Mouse (Mus musculus): ENCODE data around the gene Rnf169.
"Not testable (repeated sequence)": the region's sequence is repeated elsewhere in the genome, so short reads cannot be mapped to it uniquely, and the experiment has no call there.

Gene Rnf169

DNA sequence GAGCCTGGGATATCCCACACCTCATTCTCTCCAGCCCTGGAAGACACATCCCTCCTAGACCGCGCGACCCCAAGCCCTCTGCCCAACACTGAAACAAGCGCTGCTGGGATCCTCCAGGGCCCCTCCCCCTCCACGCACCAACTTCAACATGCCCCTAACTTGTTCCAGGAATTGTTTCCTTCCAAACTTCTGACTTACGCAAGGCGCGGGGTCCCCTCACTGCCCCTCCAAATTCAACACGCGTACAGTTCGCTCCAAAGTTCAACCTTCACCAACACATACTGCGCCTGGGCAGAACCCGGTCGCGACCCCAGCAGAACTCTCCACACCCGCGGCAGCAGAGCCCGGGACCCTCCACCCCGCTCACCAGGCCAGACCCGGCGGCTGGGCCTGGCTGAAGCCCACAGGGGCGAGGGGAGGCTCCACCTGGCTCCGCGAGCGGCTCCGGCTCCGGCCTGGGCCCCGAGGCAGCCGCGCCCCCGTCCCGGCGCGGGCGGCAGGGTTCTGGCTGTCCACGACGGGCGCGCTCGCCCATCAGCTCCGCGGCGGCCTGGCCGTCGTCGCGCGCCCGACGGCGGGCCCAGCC lies 609 bp downstream of the Rnf169 start:
- peak; percentile 64 for DNase-seq (ENCODE audit: low read depth, low spot score)

DNA sequence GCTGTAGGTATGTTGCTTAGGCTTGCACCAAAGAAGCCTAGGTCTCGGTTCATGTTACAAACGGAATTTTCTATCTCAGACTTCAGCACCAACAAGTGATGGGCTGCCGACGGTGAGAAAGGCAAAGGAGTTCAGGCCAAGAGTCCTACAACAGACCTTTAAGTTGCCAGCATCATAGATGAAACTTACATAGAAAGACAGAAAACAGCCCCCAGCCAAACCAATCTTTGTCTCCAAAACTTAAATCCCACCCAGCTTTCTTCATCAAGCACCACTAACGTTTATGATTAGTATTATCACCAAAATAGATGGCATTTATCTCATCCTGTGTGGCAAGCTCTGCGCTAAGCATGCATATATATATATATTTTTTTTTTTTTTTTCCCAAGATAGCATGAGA lies 1.2 kb downstream of the Rnf169 start:
- DNase-seq (ENCODE audit: low read depth, low spot score), result no peak

DNA sequence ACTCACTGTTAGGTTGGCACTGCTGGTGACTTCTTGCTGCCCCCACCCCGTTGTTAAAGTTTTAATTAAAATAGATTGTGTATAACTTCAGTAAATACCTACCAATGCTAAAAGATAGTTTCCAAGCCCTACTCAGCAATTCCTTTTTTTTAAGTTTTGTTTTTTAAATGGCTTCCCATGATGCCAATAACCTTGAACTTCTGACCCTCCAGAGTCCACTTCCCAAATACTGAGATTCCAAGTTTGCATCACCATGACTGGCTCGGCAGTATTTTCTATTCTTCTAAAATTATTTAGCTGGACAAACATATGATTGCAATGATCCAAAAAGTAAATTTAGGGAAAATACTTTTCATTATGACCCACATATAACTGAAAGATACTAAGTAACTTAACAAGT lies 2.2 kb downstream of the Rnf169 start:
- no peak for DNase-seq (ENCODE audit: low read depth, low spot score)

- peak; percentile 53 for DNase-seq (ENCODE audit: low read depth, low spot score)
Measured at GRCm38 (mm10) chr7:99975819-99976575, 4.3 kb downstream of the Rnf169 start.

GRCm38 (mm10) chr7:99974208-99974970 lies 5.9 kb downstream of the Rnf169 start:
- DNase-seq (ENCODE audit: low read depth, low spot score), result no peak

DNA sequence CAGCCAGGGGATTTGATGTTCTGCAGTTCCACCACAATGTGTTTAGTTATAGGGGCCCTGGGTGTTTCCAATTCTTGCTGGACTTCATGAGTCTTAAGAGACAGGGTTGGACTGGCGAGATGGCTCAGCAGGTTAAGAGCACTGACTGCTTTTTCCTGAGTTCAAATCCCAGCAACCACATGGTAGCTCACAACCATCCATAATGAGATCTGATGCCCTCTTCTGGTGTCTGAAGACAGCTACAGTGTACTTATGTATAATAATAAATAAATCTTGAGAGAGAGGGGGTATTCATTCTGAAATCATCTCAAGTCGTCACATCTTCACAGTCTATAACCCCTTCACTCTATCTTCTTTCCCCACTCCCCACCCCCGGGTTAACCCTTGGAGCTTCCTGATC lies 7.3 kb downstream of the Rnf169 start:
- not testable (repeated sequence) for DNase-seq (ENCODE audit: low read depth, low spot score)

- no peak for DNase-seq (ENCODE audit: low read depth, low spot score)
Measured at GRCm38 (mm10) chr7:99971926-99972325, 8.3 kb downstream of the Rnf169 start.

DNA sequence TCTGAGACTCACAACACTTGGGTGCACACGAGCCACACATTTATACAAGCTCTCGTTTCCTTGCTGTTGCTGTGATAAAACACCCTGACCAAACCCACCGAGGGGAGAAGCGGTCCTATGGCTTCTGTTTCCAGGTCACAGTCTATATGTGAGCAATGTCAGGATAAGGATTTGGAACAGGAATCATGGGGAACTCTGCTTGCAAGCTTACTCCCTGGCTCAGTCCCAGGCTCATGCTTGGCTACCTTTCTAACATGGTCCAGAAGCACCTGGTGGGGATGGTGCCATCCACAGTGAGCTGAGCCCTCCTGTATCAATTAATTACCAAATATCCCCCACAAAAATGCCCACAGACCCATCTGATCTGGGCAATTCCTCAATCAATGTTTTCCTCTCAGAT lies 11.1 kb downstream of the Rnf169 start:
- no peak for DNase-seq (ENCODE audit: low read depth, low spot score)

DNA sequence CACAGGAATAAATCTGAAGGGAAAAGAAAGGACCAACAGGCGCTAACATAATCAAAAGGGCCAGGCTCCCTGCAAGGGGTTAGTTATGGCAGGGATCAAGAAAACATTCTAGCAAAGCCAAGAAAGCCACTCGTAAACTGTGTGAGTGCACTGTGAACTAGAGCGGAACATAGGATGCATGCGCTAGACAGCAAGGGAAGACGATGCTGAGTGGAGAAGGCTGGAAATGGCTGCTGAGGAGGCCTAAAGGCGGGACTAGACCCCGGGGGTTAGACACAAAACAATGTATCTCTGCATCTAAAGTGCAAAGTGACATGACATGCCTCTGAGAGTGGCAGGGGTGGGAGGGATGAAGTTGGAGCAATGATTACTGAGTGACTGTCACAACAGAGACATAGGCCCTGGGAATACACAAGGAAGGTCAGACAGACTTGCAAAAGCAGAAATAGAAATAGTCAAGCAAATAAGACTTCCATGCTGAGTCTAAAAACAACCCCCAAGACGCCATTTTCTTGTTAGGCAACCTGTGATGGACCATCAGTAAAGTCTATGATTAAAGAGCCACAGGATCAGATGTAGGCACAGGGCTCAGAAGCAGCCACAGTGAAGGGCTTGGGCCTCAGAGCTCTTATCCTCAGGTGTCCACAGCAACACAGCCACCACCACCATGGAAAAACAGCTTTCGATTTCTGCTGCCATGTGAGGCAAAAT lies 14.1 kb downstream of the Rnf169 start:
- no peak for DNase-seq (ENCODE audit: low read depth, low spot score)

GRCm38 (mm10) chr7:99965020-99965841 lies 15.0 kb downstream of the Rnf169 start:
- no peak for DNase-seq (ENCODE audit: low read depth, low spot score)

DNA sequence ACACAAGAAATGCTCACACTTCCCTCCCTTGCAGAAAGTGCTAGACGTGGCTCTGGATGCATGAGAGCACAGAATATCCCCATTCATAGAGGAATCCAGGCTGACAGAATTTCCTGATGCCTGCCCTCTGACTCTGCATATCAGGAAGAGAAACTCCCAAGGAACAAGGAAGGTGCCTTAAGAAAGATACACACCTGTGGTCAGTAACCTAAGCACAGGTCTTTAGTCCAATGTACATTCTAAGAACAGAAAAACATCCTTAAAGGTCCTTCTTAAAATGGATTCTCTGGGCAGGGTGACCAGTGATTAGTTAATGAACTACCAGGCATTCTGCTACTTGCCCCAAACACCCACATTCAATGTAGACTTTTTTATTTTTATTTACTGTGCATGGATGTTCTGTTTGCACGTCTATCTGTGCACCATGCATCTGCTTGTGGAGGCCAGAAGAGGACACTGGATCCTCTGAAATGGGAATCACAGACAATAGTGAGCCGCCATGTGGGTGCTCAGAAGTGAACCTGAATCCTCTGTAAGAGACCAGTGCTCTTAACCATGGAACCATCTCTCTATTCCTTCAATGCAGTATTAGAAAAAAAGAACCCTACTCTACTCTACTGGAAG lies 16.9 kb downstream of the Rnf169 start:
- DNase-seq (ENCODE audit: low read depth, low spot score), result no peak

DNA sequence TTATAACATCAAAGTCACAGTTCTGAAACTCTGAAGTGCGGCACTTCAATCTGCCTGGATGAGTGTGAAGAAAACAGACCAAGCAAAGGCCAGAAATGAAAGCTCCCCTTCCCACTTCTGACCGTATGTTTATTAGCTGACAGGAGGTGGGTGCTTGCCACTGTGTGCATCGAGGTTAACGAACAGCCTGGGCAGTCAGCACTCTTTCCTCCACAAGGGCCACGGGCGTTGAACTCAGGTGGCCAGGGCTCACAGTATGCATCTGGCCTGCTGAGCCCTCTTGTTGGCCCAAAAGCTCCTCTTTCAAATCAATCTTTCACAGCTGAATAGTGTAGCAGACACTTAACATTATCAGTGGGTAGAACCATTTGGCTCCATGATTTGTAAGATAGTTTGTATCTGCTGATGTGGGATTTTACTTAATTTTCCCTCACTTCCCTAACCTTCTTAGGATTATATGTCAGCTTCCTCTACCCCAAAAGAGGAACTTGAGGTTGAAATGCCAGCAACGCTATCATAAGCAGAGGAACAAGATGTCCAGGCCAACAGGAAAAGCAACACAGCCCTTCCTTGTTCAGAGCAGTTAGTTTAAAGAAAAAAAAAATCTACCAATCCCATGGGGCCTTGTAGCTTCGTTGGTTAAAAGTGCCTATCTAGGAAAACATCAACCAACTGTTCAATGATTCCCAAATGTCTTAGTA lies 17.6 kb downstream of the Rnf169 start:
- DNase-seq (ENCODE audit: low read depth, low spot score), result no peak

DNA sequence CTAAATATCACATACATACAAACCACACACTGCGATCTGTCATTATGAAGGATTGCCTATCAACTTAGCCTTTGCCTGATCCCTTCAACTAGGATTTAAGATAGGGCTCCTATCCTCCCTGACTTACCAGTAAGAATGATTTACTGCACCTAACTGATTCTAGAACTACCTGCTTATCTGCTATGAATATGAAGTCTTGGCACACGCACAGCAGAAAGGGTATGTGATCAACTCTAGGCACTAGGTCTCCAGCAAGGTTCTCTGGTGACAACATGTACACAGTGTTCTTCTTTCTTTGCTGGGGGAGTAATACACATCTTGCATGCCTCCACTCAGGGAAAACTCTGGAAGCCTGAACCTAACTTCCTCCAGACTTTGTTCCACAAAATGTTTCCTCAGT lies 18.7 kb downstream of the Rnf169 start:
- no peak for DNase-seq (ENCODE audit: low read depth, low spot score)

GRCm38 (mm10) chr7:99960571-99960970 lies 19.7 kb downstream of the Rnf169 start:
- not testable (repeated sequence) for DNase-seq (ENCODE audit: low read depth, low spot score)

DNA sequence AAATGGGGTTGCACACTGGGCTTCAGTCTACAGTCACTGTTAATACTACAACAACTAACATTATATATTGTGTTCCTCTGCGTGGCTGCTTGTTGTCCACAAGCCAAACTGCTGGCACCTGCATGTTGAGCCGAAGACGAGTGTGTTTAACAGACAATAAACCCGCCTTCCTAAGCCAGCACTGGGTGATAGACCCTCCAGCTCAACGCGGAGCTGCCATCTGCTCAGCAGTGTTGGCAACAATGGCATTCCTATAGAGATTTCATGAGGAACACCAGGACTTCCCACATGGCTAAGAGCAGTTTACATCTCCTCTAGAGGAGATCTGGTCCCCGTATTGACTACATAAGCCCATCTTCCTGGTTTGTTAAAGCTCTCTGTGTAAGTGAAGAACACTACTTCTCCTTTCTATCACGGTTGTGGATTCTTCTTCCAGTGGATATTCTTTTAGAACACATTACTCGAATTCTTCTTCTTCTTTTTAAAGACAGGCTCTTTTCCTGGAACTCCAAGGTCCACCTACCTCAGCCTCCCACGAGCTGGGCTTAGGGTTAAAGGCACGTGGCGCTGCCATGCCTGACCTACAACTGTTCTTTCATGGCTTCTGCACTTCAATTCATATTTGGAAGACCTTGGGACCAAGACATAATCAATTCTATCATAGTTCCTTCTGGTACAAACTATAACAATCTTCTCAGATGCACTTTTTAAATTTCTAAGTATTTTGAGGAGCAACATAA lies 22.9 kb downstream of the Rnf169 start:
- DNase-seq (ENCODE audit: low read depth, low spot score), result no peak

DNA sequence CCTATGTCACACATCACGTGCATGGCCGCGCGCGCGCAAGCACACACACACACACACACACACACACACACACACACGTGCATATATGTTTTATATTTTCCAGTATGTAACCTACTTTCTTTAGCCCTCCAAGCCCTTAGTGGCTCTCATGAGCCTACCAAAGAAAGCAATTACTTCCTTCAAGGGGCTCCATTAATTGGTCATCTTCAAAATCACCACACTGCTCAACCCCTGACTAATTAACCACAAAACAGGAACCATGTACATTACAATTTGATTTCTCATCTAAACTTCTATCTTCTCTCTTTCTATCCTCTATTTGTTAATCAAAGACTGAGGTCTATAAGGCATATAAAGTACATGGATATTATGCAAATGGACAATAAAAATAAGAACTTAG lies 24.2 kb downstream of the Rnf169 start:
- peak; percentile 25 for DNase-seq (ENCODE audit: low read depth, low spot score)

DNA sequence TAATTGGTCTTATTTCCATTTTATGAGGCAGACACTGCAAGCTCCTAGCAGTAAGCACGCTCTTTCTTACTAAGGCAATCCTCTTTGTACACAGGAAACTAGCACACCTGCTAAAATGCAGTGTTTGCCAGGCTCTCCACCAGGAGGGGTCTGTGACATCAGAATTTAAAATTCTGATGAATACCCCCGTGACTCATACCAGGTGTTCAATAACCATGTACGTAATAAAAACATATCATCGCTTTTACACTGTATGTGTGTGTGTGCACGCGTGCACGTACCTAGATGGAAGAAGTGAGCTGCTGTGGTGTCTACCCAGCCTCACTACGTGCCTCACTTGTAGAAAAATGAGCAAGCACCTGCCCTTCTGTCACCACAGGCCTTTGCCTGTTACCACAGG lies 26.0 kb downstream of the Rnf169 start:
- DNase-seq (ENCODE audit: low read depth, low spot score), result no peak

DNA sequence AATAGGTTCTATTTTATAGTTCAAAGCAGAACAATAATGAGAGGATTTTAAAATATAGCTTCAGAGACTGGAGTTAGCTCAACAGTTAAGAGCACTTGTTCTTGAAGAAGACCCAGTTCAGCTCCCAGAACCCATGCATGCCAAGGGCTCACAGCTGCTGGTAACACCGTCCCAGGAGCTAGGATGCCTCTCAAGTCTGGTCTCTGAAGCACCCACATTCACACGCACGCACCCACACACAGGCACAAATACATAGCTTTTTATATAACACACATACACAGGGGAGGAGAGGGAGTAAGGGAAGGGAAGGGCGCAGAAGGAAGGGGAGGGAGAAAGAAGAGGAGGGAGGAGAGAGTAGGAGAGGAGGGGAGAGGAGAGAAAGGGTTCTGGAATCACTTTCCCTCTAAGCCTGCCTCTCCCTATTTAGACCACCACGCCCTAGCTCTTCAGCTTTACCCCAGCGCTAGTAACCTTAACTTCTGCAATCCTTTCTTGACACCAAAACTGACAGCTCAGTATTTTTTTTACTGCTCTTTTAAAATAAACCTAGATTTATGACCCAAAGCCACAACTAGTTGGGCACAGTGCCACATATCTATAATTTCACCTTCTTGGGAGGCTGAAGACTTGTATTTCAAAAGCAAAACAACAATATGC lies 26.7 kb downstream of the Rnf169 start:
- no peak for DNase-seq (ENCODE audit: low read depth, low spot score)

GRCm38 (mm10) chr7:99947329-99947728 lies 32.9 kb downstream of the Rnf169 start:
- no peak for DNase-seq (ENCODE audit: low read depth, low spot score)

Data from A20 (cell line).